Mouse (Mus musculus): ENCODE results near the gene Kbtbd4. TPM values are rescaled to one million over a fixed set of nuclear protein-coding genes. Genes with fewer than 3 reads are reported as not detected.

Gene Kbtbd4
- 59.1 and 61.4 TPM in 2 replicates for polyA plus RNA-seq (2016; fragmentation: Nextera tagmentation; extraction: Ambion mirVana)

- H3K9me3 ChIP-seq, result no peaks in the 10 kb centered on the region
- H3K36me3 ChIP-seq (replicated peaks), result peaks cover 72% of the 10 kb centered on the region
- peak; percentile 94 for DNase-seq (ENCODE audit: extremely low spot score, low spot score)
- peaks cover 38% of the 10 kb centered on the region for H3K4me1 ChIP-seq
- WGBS, result under 1% methylated on average over 43 of the region's 43 CpGs
- H3K27ac ChIP-seq, result peak within 1 kb of the TSS; percentile 98
- no peaks in the 10 kb centered on the region for H3K27me3 ChIP-seq (ENCODE audit: poor library complexity, severe bottlenecking)
- peak within 1 kb of the TSS; percentile 96 for H3K4me3 ChIP-seq
These were observed at the start of gene Kbtbd4, which contains the start of gene Ndufs3 for GRCm38 (mm10) chr2:90904076-90904855. Gene Kbtbd4 (plus strand): TSS chr2:90904740. Gene Ndufs3 (minus strand): TSS chr2:90904827.

DNA sequence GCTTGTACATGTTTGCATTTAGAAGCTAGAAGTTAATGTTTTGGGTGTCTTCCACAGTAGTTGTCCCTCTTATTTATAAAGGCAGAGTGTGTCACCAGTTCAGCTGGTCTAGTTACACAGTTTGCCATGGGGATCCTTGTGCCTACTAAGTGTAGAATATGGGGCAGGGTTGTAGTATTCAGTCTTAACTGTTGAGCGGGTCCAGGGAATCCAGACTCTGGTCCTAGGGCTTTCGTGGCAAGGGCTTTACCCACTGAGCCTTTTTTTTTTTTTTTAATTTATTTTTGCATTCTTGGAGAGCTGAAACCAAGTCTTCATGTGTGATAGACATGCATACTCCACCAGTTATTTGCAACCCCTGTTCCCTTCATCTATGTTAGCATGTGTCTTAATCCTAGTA, 43.1 kb upstream of the Kbtbd4 start:
- Histone ChIP-seq H3K27ac (no peak overlapping the region), H3K9me3 (no peaks in the 10 kb centered on the region), H3K27me3 (ENCODE audit: poor library complexity, severe bottlenecking) (no peaks in the 10 kb centered on the region), H3K36me3 (replicated peaks) (peaks cover 99% of the 10 kb centered on the region), H3K4me3 (no peak overlapping the region), H3K4me1 (peaks cover 11% of the 10 kb centered on the region; the same call in 1 of the 2 replicates)
- no peak for DNase-seq (ENCODE audit: extremely low spot score, low spot score)
- WGBS, result 98% methylated on average over 2 of the region's 2 CpGs

GRCm38 (mm10) chr2:90864184-90864583, 40.4 kb upstream of the Kbtbd4 start:
- Histone ChIP-seq H3K27ac (no peak overlapping the region), H3K9me3 (no peaks in the 10 kb centered on the region), H3K36me3 (replicated peaks) (peaks cover 95% of the 10 kb centered on the region), H3K4me3 (no peak overlapping the region), H3K4me1 (peaks cover 11% of the 10 kb centered on the region; the same call in 1 of the 2 replicates), H3K27me3 (ENCODE audit: poor library complexity, severe bottlenecking) (no peaks in the 10 kb centered on the region)
- no peak for DNase-seq (ENCODE audit: extremely low spot score, low spot score)

GRCm38 (mm10) chr2:90866524-90866923, 38.0 kb upstream of the Kbtbd4 start:
- Histone ChIP-seq H3K27ac (no peak overlapping the region), H3K4me3 (no peak overlapping the region), H3K36me3 (replicated peaks) (peaks cover 72% of the 10 kb centered on the region), H3K4me1 (peaks cover 11% of the 10 kb centered on the region; the same call in 1 of the 2 replicates), H3K9me3 (no peaks in the 10 kb centered on the region), H3K27me3 (ENCODE audit: poor library complexity, severe bottlenecking) (no peaks in the 10 kb centered on the region)
- WGBS, result 37% methylated on average over 3 of the region's 3 CpGs
- DNase-seq (ENCODE audit: extremely low spot score, low spot score), result peak; percentile 77

DNA sequence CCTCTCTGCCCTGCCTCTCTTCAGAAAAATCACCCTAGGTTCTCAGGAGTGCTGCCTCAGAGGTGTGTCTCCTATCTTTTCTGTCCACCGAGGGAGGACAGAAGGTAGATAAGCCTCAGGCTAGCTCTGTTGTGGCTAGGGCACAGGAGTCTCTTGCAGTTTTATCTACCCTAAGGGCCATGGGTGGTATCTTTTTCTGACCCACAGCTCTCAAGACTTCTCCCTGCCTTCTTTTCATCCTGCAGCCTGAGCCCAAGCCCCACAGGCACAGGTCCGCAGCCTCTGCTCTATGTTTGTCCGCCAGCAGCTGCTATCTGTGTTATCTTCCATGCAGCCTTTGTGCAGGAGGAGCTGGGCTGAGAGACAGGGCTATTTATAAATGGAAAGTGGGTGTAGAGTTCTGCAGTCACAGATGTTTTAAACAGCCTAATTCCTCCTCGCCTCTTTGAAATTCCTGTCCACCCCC, 34.4 kb upstream of the Kbtbd4 start:
- H3K4me3 ChIP-seq, result no peak overlapping the region
- 72% methylated on average over 4 of the region's 4 CpGs for WGBS
- peaks cover 35% of the 10 kb centered on the region for H3K36me3 ChIP-seq (replicated peaks)
- H3K27me3 ChIP-seq (ENCODE audit: poor library complexity, severe bottlenecking), result no peaks in the 10 kb centered on the region
- no peaks in the 10 kb centered on the region for H3K9me3 ChIP-seq
- no peak for DNase-seq (ENCODE audit: extremely low spot score, low spot score)
- H3K4me1 ChIP-seq, result no peaks in the 10 kb centered on the region
- H3K27ac ChIP-seq, result 0 out of 2 replicates have a peak overlapping the region, but pooled peaks have one; percentile 40

- Histone ChIP-seq H3K4me1 (no peaks in the 10 kb centered on the region), H3K27me3 (ENCODE audit: poor library complexity, severe bottlenecking) (no peaks in the 10 kb centered on the region), H3K27ac (no peak overlapping the region), H3K36me3 (replicated peaks) (peaks cover 23% of the 10 kb centered on the region), H3K9me3 (no peaks in the 10 kb centered on the region), H3K4me3 (no peak overlapping the region)
- no peak for DNase-seq (ENCODE audit: extremely low spot score, low spot score)
- WGBS, result 78% methylated on average over 8 of the region's 8 CpGs
These were observed 33.2 kb upstream of the Kbtbd4 start for GRCm38 (mm10) chr2:90871180-90871961.

DNA sequence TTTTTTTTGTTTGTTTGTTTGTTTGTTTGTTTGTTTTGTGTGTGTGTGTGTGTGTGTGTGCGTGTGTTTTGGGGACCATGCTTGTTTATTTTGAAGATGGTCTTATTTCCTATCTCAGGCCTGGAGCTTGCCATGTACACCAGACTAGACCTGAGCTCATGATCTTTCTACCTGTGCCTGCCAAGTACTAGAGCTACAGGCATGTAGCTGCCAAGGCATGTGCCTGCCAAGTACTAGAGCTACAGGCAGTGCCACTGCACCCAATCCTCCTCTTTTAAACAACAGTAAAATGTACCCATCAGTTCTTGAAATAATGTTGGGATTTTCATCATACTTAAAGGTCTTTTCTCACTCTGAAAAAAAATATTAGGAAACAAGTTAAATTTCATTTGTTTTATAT, 30.5 kb upstream of the Kbtbd4 start:
- 0 out of 2 replicates have a peak, but pooled peaks cover under 1% of the 10 kb centered on the region for H3K27me3 ChIP-seq (ENCODE audit: poor library complexity, severe bottlenecking)
- no peak overlapping the region for H3K4me3 ChIP-seq
- WGBS, result 89% methylated on average over 1 of the region's 1 CpGs
- no peaks in the 10 kb centered on the region for H3K9me3 ChIP-seq
- DNase-seq (ENCODE audit: extremely low spot score, low spot score), result no peak
- H3K36me3 ChIP-seq (replicated peaks), result no peaks in the 10 kb centered on the region; the same call in 1 of the 2 replicates
- H3K27ac ChIP-seq, result no peak overlapping the region
- peaks cover 2% of the 10 kb centered on the region for H3K4me1 ChIP-seq

GRCm38 (mm10) chr2:90875239-90875638, 29.3 kb upstream of the Kbtbd4 start:
- 85% methylated on average over 2 of the region's 2 CpGs for WGBS

GRCm38 (mm10) chr2:90877584-90878259, 26.8 kb upstream of the Kbtbd4 start:
- Histone ChIP-seq H3K27me3 (ENCODE audit: poor library complexity, severe bottlenecking) (peaks cover 16% of the 10 kb centered on the region), H3K4me1 (peaks cover 24% of the 10 kb centered on the region), H3K27ac (no peak overlapping the region), H3K4me3 (no peak overlapping the region), H3K9me3 (no peaks in the 10 kb centered on the region), H3K36me3 (replicated peaks) (no peaks in the 10 kb centered on the region)
- no peak for DNase-seq (ENCODE audit: extremely low spot score, low spot score)
- 62% methylated on average over 5 of the region's 5 CpGs for WGBS

More at GRCm38 (mm10) chr2:90875239-90875638, 29.3 kb upstream of the Kbtbd4 start:
- Histone ChIP-seq H3K36me3 (replicated peaks) (no peaks in the 10 kb centered on the region), H3K27me3 (ENCODE audit: poor library complexity, severe bottlenecking) (peaks cover 5% of the 10 kb centered on the region), H3K9me3 (no peaks in the 10 kb centered on the region), H3K27ac (no peak overlapping the region), H3K4me3 (no peak overlapping the region), H3K4me1 (peaks cover 14% of the 10 kb centered on the region)
- no peak for DNase-seq (ENCODE audit: extremely low spot score, low spot score)

GRCm38 (mm10) chr2:90879419-90879818, 25.1 kb upstream of the Kbtbd4 start:
- no peak for DNase-seq (ENCODE audit: extremely low spot score, low spot score)
- no peak overlapping the region for H3K27ac ChIP-seq
- peaks cover 24% of the 10 kb centered on the region for H3K27me3 ChIP-seq (ENCODE audit: poor library complexity, severe bottlenecking)
- no peaks in the 10 kb centered on the region; the same call in 1 of the 2 replicates for H3K9me3 ChIP-seq
- H3K4me3 ChIP-seq, result no peak overlapping the region
- peaks cover 25% of the 10 kb centered on the region for H3K4me1 ChIP-seq
- H3K36me3 ChIP-seq (replicated peaks), result no peaks in the 10 kb centered on the region

DNA sequence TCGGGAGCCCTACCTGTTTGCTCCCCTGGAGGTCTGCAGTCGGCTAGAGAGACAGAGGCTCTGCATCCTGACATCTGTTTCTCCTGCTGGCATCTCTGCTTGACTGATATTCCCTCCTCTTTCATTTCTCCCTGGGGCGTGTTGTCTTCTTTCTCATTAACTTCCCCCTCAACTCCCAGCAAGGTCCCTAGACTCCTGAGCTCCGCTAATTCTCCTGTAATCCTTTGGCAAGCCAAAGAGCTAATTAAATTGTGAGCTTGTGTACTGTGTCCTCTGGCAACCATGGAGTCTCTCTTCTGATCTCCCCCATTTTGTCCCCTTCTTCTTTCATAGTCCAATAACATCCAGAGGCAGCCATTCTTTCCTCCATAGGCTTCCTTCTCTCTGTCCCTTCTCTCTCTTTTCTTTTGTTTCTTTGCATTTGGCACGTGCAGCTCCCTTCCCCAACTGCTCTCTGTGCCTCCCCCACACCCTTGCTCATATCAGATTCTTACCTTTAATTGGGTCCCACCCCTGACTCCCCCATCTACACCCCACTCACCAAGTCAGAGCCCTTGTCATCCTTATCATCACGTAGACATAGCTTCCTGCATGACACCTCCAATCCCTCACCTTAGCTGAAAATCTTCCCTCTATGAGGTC, 24.3 kb upstream of the Kbtbd4 start:
- no peak overlapping the region for H3K27ac ChIP-seq
- peaks cover 32% of the 10 kb centered on the region for H3K27me3 ChIP-seq (ENCODE audit: poor library complexity, severe bottlenecking)
- peaks cover 34% of the 10 kb centered on the region for H3K4me1 ChIP-seq
- H3K9me3 ChIP-seq, result no peaks in the 10 kb centered on the region; the same call in 1 of the 2 replicates
- H3K36me3 ChIP-seq (replicated peaks), result no peaks in the 10 kb centered on the region
- WGBS, result 13% methylated on average over 6 of the region's 6 CpGs
- no peak for DNase-seq (ENCODE audit: extremely low spot score, low spot score)
- H3K4me3 ChIP-seq, result no peak overlapping the region

DNA sequence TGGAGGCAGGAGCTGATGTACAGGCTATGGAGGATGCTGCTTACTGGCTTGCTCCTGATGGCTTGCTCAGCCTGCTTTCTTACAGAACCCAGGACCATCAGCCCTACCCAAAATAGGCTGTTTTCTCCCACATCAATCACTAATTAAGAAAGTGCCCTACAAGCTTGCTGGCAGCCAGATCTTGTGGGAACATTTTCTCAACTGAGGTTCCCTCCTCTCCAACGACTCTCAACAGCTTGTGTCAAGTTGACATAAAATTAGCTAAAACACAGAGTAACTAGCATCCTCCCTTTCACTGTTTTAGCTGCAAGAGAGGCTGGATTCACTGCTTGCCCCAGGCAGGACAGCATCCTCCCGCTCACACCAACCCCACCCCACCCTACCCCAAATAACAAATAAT, 22.7 kb upstream of the Kbtbd4 start:
- Histone ChIP-seq H3K27me3 (ENCODE audit: poor library complexity, severe bottlenecking) (peaks cover 48% of the 10 kb centered on the region), H3K4me1 (peaks cover 49% of the 10 kb centered on the region), H3K36me3 (replicated peaks) (no peaks in the 10 kb centered on the region), H3K4me3 (no peak overlapping the region), H3K27ac (no peak overlapping the region), H3K9me3 (no peaks in the 10 kb centered on the region; the same call in 1 of the 2 replicates)
- DNase-seq (ENCODE audit: extremely low spot score, low spot score), result no peak
- 85% methylated on average over 2 of the region's 2 CpGs for WGBS

All from forebrain, embryonic 10.5 days (tissue).